Mouse (Mus musculus) kidney, adult 11 months (tissue): ENCODE results near the gene Gatad2a.

Experiments
- DNase-seq: peaks from one replicate; pipeline ENCODE4 v3.0.0; 2022

Gene Gatad2a

DNA sequence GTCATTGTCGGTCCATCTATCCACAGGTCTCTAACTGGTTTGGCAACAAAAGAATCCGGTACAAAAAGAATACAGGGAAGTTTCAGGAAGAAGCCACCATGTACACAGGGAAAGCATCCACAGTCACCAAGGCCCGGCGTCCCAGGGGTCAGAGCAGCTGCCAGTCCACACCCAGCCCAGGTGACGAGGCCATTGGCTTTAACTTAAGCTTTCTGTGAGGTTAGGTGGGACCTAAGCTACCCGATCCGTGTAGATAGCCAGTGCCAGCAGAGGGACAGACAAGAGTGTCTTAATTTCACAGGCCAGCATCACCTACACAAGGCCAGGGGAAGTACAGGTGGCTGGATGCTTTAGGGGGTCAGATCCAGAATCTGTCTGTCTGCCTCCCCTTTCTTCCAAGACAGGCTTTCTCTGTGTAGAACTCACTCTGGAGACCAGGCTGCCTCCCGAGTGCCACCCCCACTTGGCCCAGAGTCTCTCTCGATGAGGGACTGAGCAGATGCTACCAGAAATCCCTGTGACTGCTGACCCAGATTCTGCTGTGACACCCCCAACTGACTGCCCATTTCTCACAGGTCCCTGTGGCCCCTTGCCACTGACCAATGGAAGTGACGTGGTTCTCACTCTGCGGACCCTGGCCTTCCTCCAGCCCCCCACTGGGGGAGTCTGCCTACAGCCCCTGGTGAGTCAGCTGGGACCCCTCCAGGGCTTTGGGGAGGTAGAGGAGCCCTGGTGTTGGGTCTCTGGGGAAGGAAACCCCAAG is 126.0 kb downstream of the Gatad2a start:
- no peak for DNase-seq

DNA sequence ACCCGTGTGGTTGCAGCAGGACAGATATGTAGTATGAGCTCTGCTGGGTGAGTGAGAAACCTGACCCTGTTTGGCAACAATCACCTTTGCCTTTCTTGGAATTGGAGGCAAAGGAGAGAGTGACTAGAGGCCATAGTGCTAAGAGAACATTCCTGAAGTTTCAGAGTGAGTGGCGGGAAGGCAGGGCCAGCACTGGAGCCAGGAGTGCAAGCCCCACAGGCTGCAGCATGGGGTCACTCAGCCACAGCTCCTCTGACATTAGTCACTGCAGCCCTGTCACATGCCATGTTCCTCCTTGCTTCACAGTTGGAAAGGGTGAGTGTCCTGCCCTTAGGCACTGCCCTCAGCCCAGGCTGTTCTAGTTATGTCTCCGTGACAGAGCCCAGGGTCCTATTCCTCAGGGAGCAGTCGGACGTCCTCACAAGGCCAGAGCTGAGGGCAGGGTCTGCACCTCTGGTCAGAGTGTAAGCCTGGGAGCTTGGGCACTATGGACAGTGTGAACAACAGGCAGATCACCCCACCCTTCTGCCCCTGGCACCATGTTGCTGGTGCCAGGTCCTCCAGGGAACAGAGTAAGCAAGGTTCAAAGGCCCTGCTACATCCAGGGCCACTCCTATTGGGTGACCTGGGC is 128.4 kb downstream of the Gatad2a start:
- peak; percentile 41 for DNase-seq

DNA sequence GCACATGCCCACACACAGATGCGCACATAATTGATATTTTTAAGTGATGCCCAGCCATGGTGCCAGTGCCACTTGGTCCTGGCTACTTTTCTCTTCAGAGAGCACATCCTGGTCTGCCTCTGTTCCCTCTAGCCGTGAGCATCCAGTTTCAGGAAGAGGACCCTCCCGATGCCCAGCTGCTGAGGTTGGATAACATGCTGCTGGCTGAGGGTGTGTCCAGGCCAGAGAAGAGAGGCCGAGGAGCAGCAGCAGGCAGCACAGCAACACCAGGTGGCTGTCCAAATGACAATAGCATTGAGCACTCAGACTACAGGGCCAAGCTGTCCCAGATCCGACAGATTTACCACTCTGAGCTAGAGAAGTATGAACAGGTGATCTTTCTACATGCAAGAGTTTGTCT is 132.0 kb downstream of the Gatad2a start:
- DNase-seq, result no peak

DNA sequence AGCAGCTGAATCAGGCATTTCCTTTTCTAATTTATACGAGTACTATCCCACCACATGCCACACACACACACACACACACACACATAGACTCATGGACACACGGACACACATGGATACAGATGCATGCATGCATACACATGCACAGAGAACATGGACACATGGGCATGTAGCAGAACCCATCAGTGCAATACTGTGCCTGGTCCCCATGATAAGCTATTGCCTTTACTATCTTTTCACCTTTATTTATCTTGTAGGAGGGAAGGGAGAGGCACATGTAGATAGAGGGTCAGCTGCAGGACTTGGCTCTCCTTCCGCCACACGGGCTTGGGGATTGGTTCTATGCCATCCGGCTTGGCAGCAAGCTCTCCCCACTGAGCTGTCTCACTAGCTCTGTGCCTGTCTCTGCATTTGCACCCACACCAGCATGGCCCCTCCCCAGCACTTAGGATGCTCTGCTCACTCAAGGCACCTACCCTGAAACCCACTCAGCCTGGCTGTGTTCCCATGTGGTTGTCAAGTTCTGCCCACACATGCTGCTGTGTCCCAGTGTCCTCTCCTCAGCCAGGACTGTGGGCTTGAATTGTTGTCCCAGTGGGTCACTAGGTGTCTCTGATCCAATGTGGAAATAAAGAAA is 132.7 kb downstream of the Gatad2a start:
- no peak for DNase-seq

DNA sequence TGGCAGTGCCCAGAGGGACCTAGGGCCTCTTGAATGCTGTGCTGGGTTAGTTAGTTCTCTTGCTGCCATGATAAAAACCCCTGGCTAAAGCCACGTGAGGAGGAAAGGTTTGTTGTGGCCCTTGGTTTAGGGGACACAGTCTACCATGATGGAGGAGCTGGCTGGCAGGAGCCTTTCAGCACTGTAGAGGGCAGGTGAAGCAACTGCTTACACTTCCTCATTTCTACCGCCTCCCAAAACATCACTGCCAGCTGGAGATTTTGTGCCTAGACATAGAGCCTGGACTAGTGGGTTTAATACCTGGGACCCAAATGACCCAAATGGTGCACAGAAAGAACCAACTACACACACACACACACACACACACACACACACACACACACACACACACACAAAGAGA is 134.9 kb downstream of the Gatad2a start:
- no peak for DNase-seq

DNA sequence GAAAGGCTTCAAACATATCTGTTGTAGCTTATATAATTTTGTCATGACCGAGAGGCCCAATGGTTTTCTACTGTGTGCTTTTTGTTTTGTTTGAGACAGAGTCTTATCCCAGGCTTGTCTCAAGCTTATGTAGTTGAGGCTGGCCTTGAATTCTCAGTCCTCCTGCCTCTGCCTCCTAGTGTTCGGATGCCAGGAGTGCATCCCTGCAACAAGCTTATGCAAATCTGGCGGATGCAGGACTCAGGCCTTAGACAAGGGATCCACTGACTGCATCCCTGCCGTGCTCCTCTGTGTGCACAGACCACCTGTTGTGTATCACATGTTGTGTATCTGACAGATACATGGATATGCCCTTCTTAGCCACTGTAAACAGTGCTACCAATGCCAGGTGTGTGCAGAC is 135.4 kb downstream of the Gatad2a start:
- no peak for DNase-seq
